Mouse (Mus musculus): ENCODE measurements at regions not wholly inside any gene's neighbourhood (a gene's known extent, or its start where the extent isn't known, plus 50 kb on each side); places are given as distances from the start of the nearest gene placed in this dataset.

DNA sequence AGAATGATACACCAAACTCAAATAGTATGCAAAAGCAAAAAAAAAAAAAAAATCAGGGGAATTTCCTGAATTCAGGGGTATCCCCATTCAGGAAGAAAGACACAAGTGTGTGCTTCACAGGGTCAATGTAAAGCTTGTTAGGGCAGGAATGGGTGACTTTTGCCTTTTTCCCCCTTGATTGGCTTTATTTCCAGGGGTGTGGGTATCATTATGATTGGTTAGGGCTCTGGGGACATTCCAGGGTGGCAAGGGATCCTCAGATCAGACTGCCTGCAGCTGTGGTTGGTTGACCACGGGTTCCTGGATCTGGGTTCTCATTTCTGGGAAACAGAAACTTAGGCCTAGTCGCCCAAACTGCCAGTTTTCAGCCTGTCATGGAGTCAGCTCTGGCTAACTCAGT is 73.4 kb upstream of the Kdr start:
- TF ChIP-seq CTCF (conservative IDR thresholded peaks at IDR 0.05; ENCODE audit: insufficient read depth, insufficient read length, low read depth, low read length) (no peak), POLR2A (IDR thresholded peaks at IDR 0.05; ENCODE audit: low read depth, low read length) (no peak)
